Mouse (Mus musculus) left cerebral cortex, adult 8-10 months (tissue): ENCODE measurements around the gene Ctdsp2. TPM values are rescaled to one million over a fixed set of nuclear protein-coding genes. Genes with fewer than 3 reads are reported as not detected.
A peak's percentile ranks its signal among the peaks of the same experiment; 100 is the strongest.

Experiments used
- DNase-seq, 2 experiments: peaks; one replicate each; pipeline ENCODE4 v3.0.0; 2022; ENCODE audit warnings: low spot score in 2 of 2
- total RNA-seq, 4 experiments: library from RNA; stranded (reverse); gene quantifications; 2 replicates each; pipeline ENCODE4 v1.2.4; 2022

Ctdsp2 gene
- total RNA-seq, 4 experiments from 2014 or later, result 74.8 to 83.4 (median 82.5) TPM

DNA sequence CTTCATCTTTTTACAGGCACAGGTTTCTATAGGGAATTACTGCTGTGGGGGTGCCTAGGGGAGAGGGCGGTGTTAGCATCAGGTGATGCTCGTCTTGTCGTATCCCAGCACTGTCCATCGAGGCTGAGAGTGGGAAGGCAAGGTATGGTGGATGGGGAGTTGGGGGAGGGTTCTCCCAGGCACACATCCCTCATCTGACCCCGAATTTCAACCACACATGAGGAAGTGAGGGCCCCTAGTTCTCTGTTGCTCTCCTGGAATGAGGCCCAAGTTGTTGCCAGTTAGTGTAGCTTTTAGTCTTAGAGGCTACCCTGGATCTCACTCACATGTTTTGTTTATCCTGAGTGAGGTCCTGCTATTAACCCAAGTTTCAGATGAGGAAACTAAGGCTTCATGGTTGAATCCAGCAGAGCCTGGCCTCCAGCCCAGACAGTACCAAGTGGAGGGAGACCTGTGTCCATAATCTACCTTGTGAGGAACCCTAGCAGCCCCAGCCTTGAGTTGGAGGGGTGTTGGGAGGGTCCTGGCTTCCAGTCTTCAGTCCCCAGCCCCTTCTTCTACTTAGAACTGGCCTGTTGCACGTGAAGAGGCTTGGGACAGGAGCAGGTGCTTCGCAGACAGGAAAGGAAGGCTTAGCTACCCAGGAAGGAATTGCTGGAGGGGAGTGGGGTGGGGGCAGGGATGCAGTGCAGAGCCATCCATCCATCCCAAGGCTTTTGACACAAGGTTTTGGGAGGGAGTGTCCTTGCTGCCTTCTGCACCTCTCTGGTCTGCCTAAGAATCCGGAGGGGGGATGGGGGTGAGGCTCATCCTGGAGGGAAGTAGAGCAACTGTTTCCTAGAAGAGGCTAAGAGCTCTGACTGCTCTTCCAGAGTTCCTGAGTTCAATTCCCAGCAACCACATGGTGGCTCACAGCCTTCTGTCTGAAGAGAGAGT, 8.9 kb downstream of the Ctdsp2 start:
- DNase-seq, result no peak

DNA sequence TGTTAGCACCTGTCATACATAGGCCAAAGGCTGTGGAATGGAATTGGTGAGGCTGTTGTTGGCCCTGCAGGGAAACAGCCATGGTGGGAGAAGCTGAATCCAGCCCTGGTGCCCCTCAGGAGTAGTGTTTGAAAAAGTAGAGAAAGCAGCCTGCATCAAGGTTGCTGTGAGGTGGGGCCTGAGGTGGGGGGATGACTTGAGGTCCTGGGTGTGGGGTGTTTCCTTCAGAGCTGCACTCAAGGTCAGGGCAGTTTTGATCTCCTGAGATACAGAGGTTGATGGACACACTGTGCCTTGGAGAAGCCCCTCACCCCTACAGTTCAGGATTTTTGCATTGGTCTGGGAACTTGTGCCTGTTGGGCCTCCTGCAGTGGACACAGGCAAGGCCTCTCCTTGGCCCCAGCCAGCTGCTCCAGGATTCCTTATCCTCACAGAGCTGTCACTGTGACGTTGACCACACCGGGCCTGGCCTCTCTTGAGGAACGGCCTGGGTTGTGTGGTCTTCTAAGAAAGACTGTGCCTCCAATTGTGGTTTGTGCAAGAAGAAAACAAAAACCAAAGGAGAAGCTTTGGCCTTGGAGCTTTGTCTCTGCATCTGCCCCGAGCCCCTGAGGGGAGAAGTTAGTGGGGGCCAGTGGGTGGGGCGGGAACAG, 10.1 kb downstream of the Ctdsp2 start:
- DNase-seq, result no peak

DNA sequence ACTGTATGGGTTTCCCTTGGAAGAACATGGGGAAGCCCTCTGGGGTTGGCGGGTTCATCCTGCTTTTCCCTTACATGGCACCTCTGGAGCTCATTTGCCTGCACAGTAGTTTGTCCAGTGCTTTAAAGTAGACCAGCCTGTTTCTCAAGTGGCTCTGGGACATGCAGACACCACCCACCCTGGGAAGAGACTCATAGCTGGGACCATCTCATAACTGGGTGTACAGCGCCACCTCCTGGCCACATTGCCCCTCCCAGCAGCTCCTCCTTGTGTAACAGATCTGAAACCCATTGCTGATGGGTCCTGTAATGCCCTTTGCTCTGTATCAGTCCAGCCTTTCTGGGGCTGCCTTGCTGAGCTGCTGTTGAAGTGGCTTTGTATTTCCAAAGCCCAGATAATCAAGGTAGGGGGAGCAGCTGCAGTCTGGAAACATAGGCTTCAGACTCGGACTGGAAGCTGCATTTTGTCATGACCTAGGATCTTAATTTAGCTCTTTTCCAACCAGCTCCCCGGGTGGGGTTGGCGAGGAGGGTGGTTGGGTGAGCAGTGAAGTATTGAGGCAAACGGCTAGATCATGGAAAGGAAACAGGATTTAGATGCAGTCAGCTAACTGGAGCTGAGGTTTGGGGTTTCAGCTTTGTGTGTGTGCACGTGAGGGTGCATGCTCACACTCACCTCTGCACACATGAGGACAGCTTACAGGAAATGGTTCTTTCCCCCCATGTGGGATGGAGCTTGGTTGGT, 12.0 kb downstream of the Ctdsp2 start:
- peak; percentile 60 to 78 for DNase-seq

DNA sequence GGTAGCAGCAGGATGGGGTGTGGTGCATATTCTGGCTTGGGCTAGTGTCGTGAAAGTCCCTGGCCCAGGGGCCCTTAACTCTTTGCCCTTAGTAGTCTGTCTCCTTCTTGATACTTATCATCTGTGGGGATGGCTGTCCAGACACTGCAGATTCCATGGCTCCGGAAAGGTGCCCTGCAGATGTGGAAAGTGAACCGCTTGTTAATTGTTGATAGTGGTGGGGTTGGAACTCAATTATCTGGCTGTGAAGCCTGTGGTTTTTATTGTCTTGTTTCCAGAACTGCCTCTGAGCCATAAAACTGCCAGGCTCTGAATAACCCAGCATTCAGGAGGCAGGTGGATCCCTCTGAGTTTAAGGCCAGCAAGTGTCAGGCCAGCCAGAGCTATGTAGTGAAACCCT, 13.2 kb downstream of the Ctdsp2 start:
- no peak for DNase-seq

DNA sequence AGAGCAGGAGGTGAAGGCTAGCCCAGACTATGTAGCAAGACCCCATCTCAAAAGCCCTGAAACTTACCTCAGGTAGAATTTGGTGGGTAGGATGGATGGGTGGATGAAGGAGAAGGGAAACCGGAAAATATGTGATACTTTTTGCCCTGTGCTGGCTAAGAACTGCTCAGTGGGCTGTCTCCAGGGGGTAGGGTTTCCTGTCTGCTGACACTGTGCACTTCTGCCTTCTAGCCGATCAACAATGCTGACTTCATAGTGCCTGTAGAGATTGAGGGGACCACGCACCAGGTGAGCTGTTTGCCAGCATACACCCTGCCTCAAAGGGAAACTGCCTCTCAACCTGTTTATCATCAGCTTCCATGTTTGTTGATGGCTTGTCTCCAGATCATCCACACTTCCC, 15.1 kb downstream of the Ctdsp2 start:
- DNase-seq, result no peak

DNA sequence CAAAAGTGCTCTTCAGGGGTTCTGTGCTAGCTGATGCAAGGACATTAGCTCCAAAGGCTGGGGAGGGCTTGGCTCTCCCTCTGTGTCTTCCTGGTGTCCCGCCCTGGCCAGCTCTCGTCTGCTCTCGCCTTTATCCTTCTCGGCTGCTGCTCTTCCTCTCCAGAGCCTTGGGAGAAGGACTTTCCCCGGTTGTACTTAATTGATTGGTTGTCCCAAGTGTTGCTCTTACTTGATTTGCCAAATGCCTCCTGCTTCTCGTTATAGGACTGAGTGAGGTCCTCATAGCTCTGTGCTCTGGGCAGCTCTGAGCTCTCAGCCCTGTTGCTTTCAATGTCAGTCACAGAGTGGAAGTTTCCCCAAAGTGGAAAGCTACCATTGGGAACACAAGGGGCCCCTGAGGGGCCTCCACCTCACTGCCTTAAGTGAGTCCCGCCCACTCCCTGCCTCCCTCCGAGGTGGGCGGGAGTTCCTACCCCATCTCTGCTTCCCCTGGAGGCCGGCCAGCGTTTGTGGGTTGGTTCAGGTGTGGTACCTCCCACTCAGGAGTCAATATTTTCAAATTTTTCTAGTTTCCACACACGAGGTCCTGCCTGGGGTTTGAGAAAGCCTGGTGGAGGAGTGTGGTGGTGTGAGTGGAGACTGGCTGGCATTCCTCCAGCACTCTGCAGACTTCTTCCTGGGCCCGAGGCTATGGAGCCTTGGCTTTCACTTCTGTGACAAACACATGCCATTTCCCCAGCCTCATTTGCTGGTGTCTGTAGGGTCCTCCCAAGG, 19.0 kb downstream of the Ctdsp2 start:
- no peak for DNase-seq

DNA sequence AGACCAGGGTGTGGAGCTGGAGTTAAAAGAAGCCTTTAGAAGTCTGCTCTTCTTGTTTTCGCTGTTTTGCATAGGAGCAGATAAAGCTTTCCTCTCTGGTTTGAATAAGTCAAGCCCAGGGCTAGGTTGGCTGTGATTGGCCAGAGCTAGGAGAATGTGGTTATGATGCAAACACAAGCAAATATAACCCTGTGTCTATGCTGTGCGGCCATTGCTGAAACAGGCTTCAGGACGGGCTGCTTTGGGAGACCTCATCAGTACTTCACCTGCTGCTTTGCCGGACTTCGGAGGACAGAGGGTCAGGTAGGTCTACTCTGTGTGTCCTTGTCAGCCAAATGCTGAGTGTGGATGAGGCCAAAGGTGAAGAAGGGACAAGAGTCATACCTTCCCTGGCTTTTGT, 22.0 kb downstream of the Ctdsp2 start, which contains the start of gene Avil:
Gene Avil (plus strand): TSS at position 181 of the 400 bp plus-strand sequence.
- no peak for DNase-seq

DNA sequence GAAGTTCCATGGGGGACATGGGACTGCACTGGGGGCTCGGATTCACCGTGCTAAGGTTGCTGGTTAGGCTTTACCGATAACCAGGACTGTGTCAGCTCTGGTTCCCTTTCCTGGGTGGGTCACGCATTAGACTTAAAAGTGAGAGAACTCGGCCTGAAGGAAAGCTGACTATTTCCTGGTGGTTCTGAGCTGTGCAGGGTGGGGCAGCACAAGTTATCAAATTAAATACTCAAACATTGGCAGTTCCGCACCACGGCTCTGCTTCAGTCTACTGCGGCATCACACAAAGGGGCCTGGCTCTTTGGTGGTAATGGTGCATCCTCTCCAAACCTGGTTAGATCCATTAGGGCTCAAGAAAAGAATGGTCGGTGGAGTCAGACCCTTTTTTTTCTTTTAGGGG, 22.8 kb downstream of the Ctdsp2 start:
- no peak for DNase-seq

DNA sequence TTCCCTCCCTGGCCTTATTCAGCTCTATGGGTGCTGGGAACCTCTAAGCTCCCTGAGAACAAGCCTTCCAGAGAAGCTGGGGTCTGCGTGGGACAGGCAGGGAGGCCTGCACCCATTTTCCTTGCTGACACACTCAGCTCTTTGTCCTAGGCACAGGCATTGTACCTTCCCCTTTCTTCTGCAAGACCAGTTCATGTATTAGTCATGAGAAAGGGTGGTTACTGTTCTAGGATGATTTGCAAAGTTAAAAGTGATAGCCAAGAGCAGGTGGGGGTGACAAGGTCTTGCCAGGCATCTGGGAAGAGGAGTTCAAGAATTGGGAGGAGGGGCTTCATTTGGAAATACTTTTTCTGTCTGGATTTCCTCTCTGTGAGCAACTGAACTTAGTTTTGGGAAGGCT, 23.5 kb downstream of the Ctdsp2 start:
- no peak for DNase-seq

DNA sequence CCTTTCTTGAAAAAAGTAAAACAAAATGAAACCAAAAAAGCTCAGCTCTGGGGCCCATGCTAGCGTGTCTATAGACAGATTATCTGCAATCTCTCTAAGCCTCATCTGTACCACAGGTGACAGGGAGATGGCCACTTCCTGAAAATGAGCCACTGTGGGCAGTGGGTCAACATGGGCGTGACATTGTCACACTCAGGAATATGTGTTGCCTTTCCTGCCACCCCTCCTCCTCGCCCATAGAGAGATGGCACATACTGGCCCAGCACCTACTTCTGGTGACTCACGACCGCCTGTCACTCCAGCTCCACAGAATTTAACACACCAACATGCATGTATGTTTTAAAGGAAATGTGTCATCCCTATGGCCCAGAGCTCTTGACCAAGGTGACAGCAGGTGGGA, 24.2 kb downstream of the Ctdsp2 start:
- DNase-seq, result no peak

DNA sequence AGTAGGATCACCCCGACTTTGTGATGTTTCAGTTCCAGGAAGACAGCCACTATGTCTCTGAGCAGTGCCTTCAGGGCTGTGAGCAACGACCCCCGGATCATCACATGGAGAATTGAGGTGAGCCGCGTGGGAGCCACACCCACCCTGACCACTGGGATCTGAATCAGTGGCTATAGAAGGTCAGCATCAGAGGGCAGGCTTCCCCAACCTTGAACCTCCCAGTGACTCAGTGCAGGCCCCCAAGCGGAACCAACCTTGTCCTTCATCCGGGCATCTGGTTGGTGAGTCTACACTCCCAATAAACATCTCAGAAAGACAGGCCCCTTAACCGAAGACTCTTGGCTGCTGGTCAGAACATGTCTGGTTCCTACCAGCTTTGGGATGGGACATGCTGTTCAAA, 24.8 kb downstream of the Ctdsp2 start:
- no peak for DNase-seq

DNA sequence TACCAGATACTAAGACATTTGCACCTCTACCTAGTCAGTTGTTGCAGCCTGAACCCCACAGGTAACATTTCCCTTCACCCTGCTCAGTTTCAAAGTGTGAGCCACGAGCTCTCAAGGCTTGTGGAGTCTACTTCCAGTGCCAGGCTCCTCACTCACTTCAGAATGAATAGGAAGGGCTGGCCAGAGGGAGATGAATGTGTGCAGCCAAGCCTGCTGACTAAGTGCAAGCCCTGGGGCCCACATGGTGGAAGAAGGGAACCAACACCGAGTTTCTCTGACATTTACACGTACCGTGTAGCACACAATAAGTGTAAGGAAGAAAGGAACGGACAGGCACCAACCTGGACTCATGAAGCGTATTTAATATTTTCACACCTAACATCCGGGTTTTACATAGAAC, 25.3 kb downstream of the Ctdsp2 start:
- no peak for DNase-seq

DNA sequence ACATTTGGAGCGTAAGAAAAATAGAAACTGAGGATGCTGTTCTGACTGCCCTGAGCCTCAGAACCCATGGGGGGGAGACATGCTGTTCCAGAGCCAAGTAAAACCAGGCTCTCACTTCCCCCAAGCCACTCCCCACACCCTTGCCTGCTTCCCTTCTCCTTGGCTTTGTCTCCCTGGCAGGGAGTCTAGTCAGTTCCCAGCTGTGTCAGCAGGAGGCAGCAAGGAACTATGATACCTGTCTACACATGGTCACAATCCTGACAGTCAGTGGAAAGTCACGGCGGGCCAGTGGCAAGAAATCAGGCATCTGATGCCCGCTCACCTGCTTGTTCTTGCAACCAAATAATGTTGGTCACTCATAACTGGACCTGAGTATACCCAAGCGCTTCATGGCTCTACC, 38.0 kb downstream of the Ctdsp2 start:
- DNase-seq, result no peak

DNA sequence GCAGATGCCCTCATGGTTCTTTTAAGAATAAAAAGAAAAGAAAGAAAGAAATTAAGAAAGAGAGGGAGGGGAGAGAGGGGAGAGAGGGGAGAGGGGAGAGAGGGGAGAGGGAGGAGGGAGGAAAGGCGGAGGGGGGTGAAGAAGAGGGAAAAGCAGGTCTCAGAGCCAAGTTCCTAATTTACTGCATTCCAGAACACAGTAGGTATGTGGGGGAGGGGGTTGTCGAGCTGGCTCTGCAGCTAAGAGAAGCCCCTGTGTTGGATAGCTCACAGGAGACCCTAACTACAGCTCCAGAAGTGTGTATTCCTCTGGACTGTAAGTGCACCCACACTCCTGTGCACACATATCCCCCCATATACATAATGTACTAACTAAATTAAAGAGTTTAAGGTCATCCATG, 38.6 kb downstream of the Ctdsp2 start:
- DNase-seq, result no peak

DNA sequence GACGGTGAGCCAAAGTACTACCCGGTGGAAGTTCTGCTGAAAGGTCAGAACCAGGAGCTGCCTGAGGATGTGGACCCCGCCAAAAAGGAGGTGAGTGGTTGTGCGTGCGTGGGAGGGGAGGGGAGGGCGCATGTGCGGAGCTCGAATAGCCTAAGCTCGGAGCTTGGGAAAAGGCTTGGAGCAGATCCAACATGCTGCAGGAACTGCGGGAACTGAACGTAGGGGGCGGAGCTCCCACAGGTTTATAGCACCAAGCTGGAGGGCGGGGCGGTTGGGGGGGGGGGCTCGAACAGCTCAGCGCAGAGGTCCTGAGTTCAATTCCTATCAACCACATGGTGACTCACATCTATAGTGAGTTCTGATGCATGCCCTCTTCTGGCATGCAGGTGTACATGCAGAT, 39.9 kb downstream of the Ctdsp2 start:
- DNase-seq, result no peak

DNA sequence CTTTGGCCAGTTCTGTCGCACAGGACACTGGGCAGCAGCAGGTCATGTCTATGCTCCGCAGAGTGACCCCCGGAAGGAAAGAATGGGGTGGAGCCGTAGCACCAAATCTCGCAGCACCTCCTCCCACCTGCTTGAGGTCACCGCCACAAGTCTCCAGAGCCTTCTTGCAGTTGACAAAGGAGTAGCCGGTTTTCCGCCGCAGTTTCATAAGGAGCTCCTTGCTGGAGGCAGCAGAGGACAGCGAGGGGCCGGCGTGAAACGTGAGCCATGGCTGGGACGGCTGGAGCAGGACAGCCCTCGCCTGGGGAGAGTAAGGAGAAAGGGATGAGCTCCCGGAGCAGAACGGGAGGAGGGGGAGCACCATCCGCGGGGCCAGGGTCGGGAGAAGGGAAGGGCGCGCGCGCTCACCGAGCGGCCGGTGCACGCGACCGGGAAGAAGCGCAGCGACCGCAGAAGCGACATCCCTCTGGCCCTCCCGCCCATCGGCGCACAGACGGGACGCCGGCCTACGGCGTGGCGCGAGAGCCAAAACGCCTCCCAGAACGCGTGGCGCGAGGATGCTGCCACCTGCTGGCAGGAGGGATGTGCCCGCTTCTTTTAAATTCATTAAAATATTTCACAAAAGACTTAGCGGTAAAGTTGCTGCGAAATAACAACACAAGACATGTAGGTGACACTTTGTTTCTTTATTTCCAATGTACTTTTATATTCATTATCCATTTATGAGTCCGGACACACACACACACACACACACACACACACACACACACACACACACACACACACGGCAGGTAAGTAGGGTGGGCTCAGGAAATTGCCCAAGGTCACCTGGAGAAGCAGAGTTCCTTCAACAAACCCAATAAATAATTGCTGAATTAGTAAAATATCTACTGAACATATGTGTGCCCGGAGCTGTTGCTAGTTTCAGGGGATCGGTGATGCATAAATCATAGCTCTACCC, 52.1 kb downstream of the Ctdsp2 start, which contains the start of gene Tsfm:
Gene Tsfm (minus strand): TSS at position 505 of the 961 bp plus-strand sequence.
- DNase-seq, result peak; percentile 75 to 87

DNA sequence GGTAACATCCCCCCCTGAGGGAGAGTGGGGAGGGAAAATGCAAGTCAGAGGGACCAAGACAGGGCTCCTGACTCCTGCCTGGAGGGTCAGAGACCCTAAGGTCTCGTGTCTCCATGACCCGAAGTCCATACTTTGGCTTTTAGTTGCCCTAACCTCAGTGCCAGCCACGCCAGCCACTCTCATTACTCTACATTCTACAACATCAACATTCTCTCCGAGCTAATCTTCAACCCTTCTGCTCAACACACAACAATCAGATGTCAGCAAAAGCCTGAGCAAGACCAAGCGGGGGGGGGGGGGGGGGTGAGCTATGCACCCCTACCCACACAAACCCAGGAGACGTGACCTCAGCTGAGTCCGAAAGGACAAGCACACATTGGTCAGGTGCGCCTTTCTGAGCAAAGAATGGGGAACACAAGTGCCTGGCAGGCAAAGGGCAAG, 54.8 kb downstream of the Ctdsp2 start:
- DNase-seq, result no peak

DNA sequence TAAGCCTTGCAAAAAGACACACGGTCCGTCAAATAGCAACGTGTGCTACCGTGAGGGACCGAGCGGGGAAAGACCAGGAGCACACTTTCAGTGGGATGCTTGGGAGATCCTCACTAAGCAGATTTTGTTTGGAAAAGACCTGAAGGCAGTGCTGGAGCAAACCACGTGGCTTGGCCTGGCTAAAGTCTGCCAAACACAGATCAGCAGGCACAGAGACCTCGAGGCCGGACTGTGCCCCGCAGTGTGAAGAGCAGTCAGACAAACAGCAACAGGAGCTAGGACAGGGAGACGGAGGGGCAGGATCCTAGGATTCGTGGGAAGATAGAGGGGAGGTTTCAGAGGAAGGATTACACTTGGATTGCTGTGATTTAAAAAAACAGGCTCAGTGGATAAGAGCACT, 57.8 kb downstream of the Ctdsp2 start:
- DNase-seq, result no peak

DNA sequence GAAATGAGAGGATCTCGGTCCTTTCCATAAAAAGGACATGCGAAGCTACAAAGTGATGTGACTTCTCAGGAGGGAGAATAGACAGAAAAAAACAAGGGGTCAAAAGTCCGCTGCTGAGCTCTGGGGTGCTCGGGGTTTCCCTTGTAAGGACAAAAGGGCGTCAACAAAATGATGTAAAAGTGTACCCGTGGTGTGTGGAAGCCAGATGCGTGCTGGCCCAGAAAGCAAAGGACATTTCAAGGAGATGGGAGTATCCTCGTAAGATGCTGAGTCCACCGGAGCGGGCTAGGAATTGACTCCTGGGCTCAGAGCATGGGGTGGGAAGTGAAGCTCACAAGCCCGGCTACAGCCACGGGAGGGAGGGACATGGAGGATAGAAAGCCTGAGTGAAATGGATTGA, 59.1 kb downstream of the Ctdsp2 start:
- DNase-seq, result no peak
